Mouse (Mus musculus): ENCODE data around the gene Tmem109. TPM values are rescaled to one million over a fixed set of nuclear protein-coding genes. Genes with fewer than 3 reads are reported as not detected.

Tmem109 gene
- 69.6 and 71.1 TPM in 2 replicates for polyA plus RNA-seq (2014; fragmentation: Nextera tagmentation; extraction: Ambion mirVana)

- DNase-seq (ENCODE audit: low spot score) (peak; percentile 96), ATAC-seq (ENCODE audit: insufficient number of reproducible peaks, low FRiP score, low TSS enrichment, low read depth) (peak; percentile 92)
- Histone ChIP-seq H3K9ac (ENCODE audit: low read length) (peak within 1 kb of the TSS; percentile 86), H3K4me1 (ENCODE audit: control insufficient read depth, insufficient read depth, low read length) (peaks cover 10% of the 10 kb centered on the region; the same call in 1 of the 2 replicates), H3K4me3 (ENCODE audit: low read depth, low read length) (peak within 1 kb of the TSS; percentile 55), H3K27ac (replicated peaks; ENCODE audit: low read depth, low read length) (peak within 1 kb of the TSS; percentile 86), H3K36me3 (ENCODE audit: control insufficient read depth, insufficient read depth, low read length) (no peaks in the 10 kb centered on the region), H3K27me3 (ENCODE audit: control insufficient read depth, insufficient read depth, low read length) (no peaks in the 10 kb centered on the region), H3K4me2 (ENCODE audit: low read depth, severe bottlenecking) (peak within 1 kb of the TSS; percentile 95), H3K9me3 (ENCODE audit: control insufficient read depth, low read length) (no peaks in the 10 kb centered on the region)
- under 1% methylated on average over 49 of the region's 49 CpGs for WGBS
Observed at GRCm38 (mm10) chr19:10881426-10882154, at the start of gene Tmem109. Gene Tmem109, minus strand, starts transcription at chr19:10882001.

- H3K27ac ChIP-seq (replicated peaks; ENCODE audit: low read depth, low read length) = no peak overlapping the region
- no peaks in the 10 kb centered on the region for H3K9me3 ChIP-seq (ENCODE audit: control insufficient read depth, low read length)
- H3K36me3 ChIP-seq (ENCODE audit: control insufficient read depth, insufficient read depth, low read length) = no peaks in the 10 kb centered on the region
- H3K4me1 ChIP-seq (ENCODE audit: control insufficient read depth, insufficient read depth, low read length) = no peaks in the 10 kb centered on the region
- ATAC-seq (ENCODE audit: insufficient number of reproducible peaks, low FRiP score, low TSS enrichment, low read depth) = no peak
- no peak for DNase-seq (ENCODE audit: low spot score)
- H3K4me2 ChIP-seq (ENCODE audit: low read depth, severe bottlenecking) = no peak overlapping the region
- no peaks in the 10 kb centered on the region for H3K27me3 ChIP-seq (ENCODE audit: control insufficient read depth, insufficient read depth, low read length)
- no peak overlapping the region for H3K4me3 ChIP-seq (ENCODE audit: low read depth, low read length)
- no peak overlapping the region for H3K9ac ChIP-seq (ENCODE audit: low read length)
- WGBS = 91% methylated on average over 2 of the region's 2 CpGs
Observed at GRCm38 (mm10) chr19:10930641-10931040, 48.8 kb upstream of the Tmem109 start.

DNA sequence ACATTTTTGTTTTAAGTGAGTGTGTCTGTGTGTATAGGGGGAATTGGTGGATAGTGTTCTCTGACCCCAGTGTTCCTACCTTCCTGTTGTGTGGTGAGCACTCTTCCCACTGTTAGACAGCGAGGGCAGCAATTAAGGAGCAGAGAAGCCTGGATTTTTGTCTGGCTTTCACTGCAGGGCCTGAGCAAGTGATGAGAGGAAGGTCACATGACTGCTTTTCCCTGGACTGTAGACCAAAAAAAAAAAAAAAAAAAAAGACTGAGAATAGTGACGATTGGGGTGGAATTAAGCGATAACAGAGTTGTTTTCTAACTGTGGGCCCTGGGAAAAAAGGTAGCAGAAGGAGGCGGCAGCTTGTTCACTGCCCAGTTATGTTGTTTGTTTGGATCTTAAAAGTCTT, 44.9 kb upstream of the Tmem109 start:
- 0 out of 2 replicates have a peak overlapping the region, but pooled peaks have one; percentile 9 for H3K27ac ChIP-seq (replicated peaks; ENCODE audit: low read depth, low read length)

GRCm38 (mm10) chr19:10926123-10926621, 44.4 kb upstream of the Tmem109 start:
- no peak for ATAC-seq (ENCODE audit: insufficient number of reproducible peaks, low FRiP score, low TSS enrichment, low read depth)
- no peaks in the 10 kb centered on the region for H3K4me1 ChIP-seq (ENCODE audit: control insufficient read depth, insufficient read depth, low read length)
- DNase-seq (ENCODE audit: low spot score) = peak; percentile 32

More for the DNA sequence above, 44.9 kb upstream of the Tmem109 start:
- H3K9ac ChIP-seq (ENCODE audit: low read length) = no peak overlapping the region
- no peak overlapping the region for H3K4me2 ChIP-seq (ENCODE audit: low read depth, severe bottlenecking)
- no peaks in the 10 kb centered on the region for H3K27me3 ChIP-seq (ENCODE audit: control insufficient read depth, insufficient read depth, low read length)
- H3K36me3 ChIP-seq (ENCODE audit: control insufficient read depth, insufficient read depth, low read length) = no peaks in the 10 kb centered on the region
- no peak for ATAC-seq (ENCODE audit: insufficient number of reproducible peaks, low FRiP score, low TSS enrichment, low read depth)
- WGBS = 46% methylated on average over 4 of the region's 4 CpGs
- no peaks in the 10 kb centered on the region for H3K4me1 ChIP-seq (ENCODE audit: control insufficient read depth, insufficient read depth, low read length)
- no peak overlapping the region for H3K4me3 ChIP-seq (ENCODE audit: low read depth, low read length)
- no peaks in the 10 kb centered on the region for H3K9me3 ChIP-seq (ENCODE audit: control insufficient read depth, low read length)
- DNase-seq (ENCODE audit: low spot score) = no peak

DNA sequence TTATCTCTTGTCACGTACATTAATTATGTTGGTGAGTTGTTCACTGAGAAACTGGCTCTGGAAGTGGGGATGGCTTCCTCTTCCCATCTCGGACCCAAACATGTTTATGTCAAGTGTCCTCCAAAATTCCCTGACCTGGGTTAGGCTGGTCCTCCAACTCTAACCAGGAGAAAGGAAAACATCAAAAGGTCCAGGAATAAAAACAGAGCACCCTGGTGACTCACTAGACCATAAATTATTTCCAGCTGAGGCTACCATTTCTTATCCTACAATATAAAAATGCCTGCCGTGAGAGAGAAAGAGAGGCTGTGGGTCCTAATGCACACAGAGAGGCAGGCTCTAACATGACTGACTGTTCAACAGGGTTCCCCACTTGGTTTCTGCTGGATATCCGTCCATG, 42.4 kb upstream of the Tmem109 start:
- Histone ChIP-seq H3K4me1 (ENCODE audit: control insufficient read depth, insufficient read depth, low read length) (no peaks in the 10 kb centered on the region), H3K4me3 (ENCODE audit: low read depth, low read length) (no peak overlapping the region), H3K27me3 (ENCODE audit: control insufficient read depth, insufficient read depth, low read length) (no peaks in the 10 kb centered on the region), H3K9me3 (ENCODE audit: control insufficient read depth, low read length) (no peaks in the 10 kb centered on the region), H3K27ac (replicated peaks; ENCODE audit: low read depth, low read length) (no peak overlapping the region), H3K9ac (ENCODE audit: low read length) (no peak overlapping the region), H3K4me2 (ENCODE audit: low read depth, severe bottlenecking) (no peak overlapping the region), H3K36me3 (ENCODE audit: control insufficient read depth, insufficient read depth, low read length) (no peaks in the 10 kb centered on the region)
- WGBS = 47% methylated on average over 4 of the region's 4 CpGs
- DNase-seq (ENCODE audit: low spot score) (no peak), ATAC-seq (ENCODE audit: insufficient number of reproducible peaks, low FRiP score, low TSS enrichment, low read depth) (no peak)

More at GRCm38 (mm10) chr19:10926123-10926621, 44.4 kb upstream of the Tmem109 start:
- 32% methylated on average over 6 of the region's 6 CpGs for WGBS
- Histone ChIP-seq H3K4me2 (ENCODE audit: low read depth, severe bottlenecking) (no peak overlapping the region), H3K9me3 (ENCODE audit: control insufficient read depth, low read length) (no peaks in the 10 kb centered on the region), H3K27me3 (ENCODE audit: control insufficient read depth, insufficient read depth, low read length) (no peaks in the 10 kb centered on the region), H3K36me3 (ENCODE audit: control insufficient read depth, insufficient read depth, low read length) (no peaks in the 10 kb centered on the region), H3K4me3 (ENCODE audit: low read depth, low read length) (no peak overlapping the region), H3K27ac (replicated peaks; ENCODE audit: low read depth, low read length) (peak overlapping the region; percentile 2; the same call in 1 of the 2 replicates), H3K9ac (ENCODE audit: low read length) (no peak overlapping the region; the same call in 1 of the 2 replicates)

GRCm38 (mm10) chr19:10921058-10921457, 39.3 kb upstream of the Tmem109 start:
- 74% methylated on average over 3 of the region's 3 CpGs for WGBS
- DNase-seq (ENCODE audit: low spot score) (no peak), ATAC-seq (ENCODE audit: insufficient number of reproducible peaks, low FRiP score, low TSS enrichment, low read depth) (no peak)
- H3K9ac ChIP-seq (ENCODE audit: low read length) = no peak overlapping the region
- H3K27me3 ChIP-seq (ENCODE audit: control insufficient read depth, insufficient read depth, low read length) = no peaks in the 10 kb centered on the region
- H3K9me3 ChIP-seq (ENCODE audit: control insufficient read depth, low read length) = no peaks in the 10 kb centered on the region
- no peak overlapping the region for H3K4me2 ChIP-seq (ENCODE audit: low read depth, severe bottlenecking)
- no peaks in the 10 kb centered on the region for H3K4me1 ChIP-seq (ENCODE audit: control insufficient read depth, insufficient read depth, low read length)
- no peaks in the 10 kb centered on the region for H3K36me3 ChIP-seq (ENCODE audit: control insufficient read depth, insufficient read depth, low read length)
- H3K27ac ChIP-seq (replicated peaks; ENCODE audit: low read depth, low read length) = no peak overlapping the region
- no peak overlapping the region for H3K4me3 ChIP-seq (ENCODE audit: low read depth, low read length)

DNA sequence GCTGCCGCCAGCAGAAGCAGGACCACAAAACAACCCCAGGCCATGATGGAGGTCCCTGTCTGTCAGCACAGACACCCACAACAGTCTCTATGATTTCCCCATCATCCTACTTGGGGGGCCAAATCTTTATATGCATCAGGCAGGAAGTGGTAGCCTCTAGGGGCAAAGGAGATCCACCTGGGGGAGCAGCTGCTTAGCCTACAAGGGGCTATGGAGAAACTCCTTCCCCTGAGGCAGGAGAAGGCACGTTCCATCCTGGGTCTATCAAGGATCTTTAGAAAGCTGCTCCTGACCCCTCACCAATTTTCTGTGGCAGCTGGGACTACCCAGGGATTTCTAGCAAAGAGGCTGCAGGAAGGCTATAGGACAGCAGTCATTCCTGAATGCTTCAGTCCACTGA, 38.7 kb upstream of the Tmem109 start, which contains the start of gene Zp1:
Zp1 (minus strand) TSS at position 101 of the 400 bp plus-strand sequence.
- Histone ChIP-seq H3K4me2 (ENCODE audit: low read depth, severe bottlenecking) (no peak within 1 kb of the TSS), H3K36me3 (ENCODE audit: control insufficient read depth, insufficient read depth, low read length) (no peaks in the 10 kb centered on the region), H3K27ac (replicated peaks; ENCODE audit: low read depth, low read length) (no peak within 1 kb of the TSS), H3K27me3 (ENCODE audit: control insufficient read depth, insufficient read depth, low read length) (no peaks in the 10 kb centered on the region), H3K9me3 (ENCODE audit: control insufficient read depth, low read length) (no peaks in the 10 kb centered on the region), H3K4me3 (ENCODE audit: low read depth, low read length) (no peak within 1 kb of the TSS), H3K9ac (ENCODE audit: low read length) (no peak within 1 kb of the TSS), H3K4me1 (ENCODE audit: control insufficient read depth, insufficient read depth, low read length) (no peaks in the 10 kb centered on the region)
- DNase-seq (ENCODE audit: low spot score) (no peak), ATAC-seq (ENCODE audit: insufficient number of reproducible peaks, low FRiP score, low TSS enrichment, low read depth) (no peak)
- WGBS = 78% methylated on average over 2 of the region's 2 CpGs

- no peak overlapping the region for H3K27ac ChIP-seq (replicated peaks; ENCODE audit: low read depth, low read length)
- no peaks in the 10 kb centered on the region for H3K27me3 ChIP-seq (ENCODE audit: control insufficient read depth, insufficient read depth, low read length)
- no peak overlapping the region for H3K9ac ChIP-seq (ENCODE audit: low read length)
- no peaks in the 10 kb centered on the region for H3K9me3 ChIP-seq (ENCODE audit: control insufficient read depth, low read length)
- no peak overlapping the region for H3K4me3 ChIP-seq (ENCODE audit: low read depth, low read length)
- DNase-seq (ENCODE audit: low spot score) (no peak), ATAC-seq (ENCODE audit: insufficient number of reproducible peaks, low FRiP score, low TSS enrichment, low read depth) (no peak)
- 88% methylated on average over 10 of the region's 10 CpGs for WGBS
- no peak overlapping the region for H3K4me2 ChIP-seq (ENCODE audit: low read depth, severe bottlenecking)
- H3K36me3 ChIP-seq (ENCODE audit: control insufficient read depth, insufficient read depth, low read length) = no peaks in the 10 kb centered on the region
- no peaks in the 10 kb centered on the region for H3K4me1 ChIP-seq (ENCODE audit: control insufficient read depth, insufficient read depth, low read length)
Observed at GRCm38 (mm10) chr19:10918321-10918991, 36.7 kb upstream of the Tmem109 start.
